Mouse (Mus musculus) macrophage (primary cell): ENCODE measurements around the gene Cnnm2. TPM values are rescaled to one million over a fixed set of nuclear protein-coding genes. Genes with fewer than 3 reads are reported as not detected.

Experiments used
- H3K27ac ChIP-seq: fragments of 350-480 bp; formaldehyde crosslinking; 2 replicates; pipeline ENCODE4 v1.9.0; 2021
- H3K36me3 ChIP-seq: fragments of 350-480 bp; formaldehyde crosslinking; 2 replicates; pipeline ENCODE4 v1.9.0; 2021; ENCODE audit errors: inconsistent target
- H3K4me3 ChIP-seq: fragments of 350-480 bp; formaldehyde crosslinking; 2 replicates; pipeline ENCODE4 v1.9.0; 2021; ENCODE audit errors: inconsistent target
- H3K79me2 ChIP-seq: fragments of 350-480 bp; formaldehyde crosslinking; 2 replicates; pipeline ENCODE4 v1.9.0; 2021; ENCODE audit errors: inconsistent target
- WGBS: methylation state at CpG from one replicate; pipeline ENCODE4 v1.1.7; 2026; ENCODE audit warnings: inconsistent platforms; ENCODE audit not compliant: missing documents; 5-methylcytosine and 5-hydroxymethylcytosine counted together
- polyA plus RNA-seq: library from polyadenylated mRNA; stranded (reverse); fragments of 250-400 nt; gene quantifications from 3 replicates; pipeline ENCODE4 v1.2.4, GENCODE M21; 2018; ENCODE audit warnings: inconsistent platforms

Gene Cnnm2
- polyA plus RNA-seq, 1 experiment from 2014 or later: 11.9 TPM

- Histone ChIP-seq H3K79me2 (no peaks in the 10 kb centered on the region), H3K36me3 (no peaks in the 10 kb centered on the region), H3K4me3 (no peak overlapping the region), H3K27ac (no peak overlapping the region)
- WGBS: 18% methylated on average over 3 of the region's 3 CpGs
These were observed 31.1 kb downstream of the Cnnm2 start for GRCm38 (mm10) chr19:46792480-46792879.

DNA sequence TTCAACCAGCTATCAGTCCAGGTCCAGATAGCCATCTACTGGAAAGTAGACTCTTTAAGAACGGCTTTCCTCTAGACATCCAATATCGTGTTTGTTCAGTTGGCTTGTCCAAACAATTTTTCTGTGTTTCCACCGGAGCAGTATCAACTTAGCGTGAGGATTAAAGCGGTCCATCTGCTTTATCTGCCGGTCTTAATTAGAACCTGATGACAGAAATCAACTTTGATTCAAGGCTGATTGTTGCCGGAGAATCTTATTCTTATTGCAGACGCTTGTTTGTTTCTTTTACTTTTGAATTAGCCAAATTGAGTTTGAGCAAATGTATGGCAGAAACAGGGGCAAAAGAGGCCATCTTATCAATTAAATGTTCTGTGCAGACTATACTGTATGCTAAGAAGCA is 32.8 kb downstream of the Cnnm2 start:
- WGBS: 95% methylated on average over 8 of the region's 8 CpGs
- no peaks in the 10 kb centered on the region for H3K36me3 ChIP-seq
- no peak overlapping the region for H3K4me3 ChIP-seq
- H3K79me2 ChIP-seq: no peaks in the 10 kb centered on the region
- H3K27ac ChIP-seq: no peak overlapping the region

DNA sequence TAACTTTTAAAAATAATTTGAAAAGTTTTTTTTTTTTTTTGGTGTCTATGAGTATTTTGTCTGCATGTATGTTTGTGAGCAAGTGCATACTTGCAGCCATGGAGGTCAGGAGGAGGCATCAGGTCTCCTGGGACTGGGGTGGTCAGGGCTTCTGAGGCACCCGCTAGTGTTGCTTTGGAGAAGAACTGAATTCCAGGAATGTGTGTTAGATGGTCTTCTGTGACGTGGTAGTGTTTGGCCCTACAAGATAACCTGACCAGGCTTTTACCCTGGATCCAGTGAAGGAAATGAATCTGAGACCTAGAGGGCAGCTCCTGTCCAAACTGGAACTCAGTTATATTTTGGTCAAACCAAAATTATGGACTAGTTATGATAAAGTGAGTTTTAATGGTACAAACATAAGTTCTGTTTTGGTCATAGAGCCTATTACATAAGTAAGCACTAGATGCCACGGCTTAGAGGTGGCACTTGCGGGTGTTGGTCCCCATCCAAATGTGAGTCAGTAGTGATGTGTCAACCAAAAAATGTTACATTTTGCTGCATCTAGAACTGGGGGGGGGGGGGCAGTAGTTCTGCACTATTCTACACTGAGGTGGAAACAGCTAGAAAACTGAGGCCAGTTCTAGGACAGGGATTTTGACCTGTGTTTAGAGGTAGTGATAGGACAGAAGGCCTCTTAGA is 38.6 kb downstream of the Cnnm2 start:
- Histone ChIP-seq H3K27ac (no peak overlapping the region), H3K36me3 (no peaks in the 10 kb centered on the region), H3K79me2 (no peaks in the 10 kb centered on the region), H3K4me3 (no peak overlapping the region)
- 91% methylated on average over 4 of the region's 4 CpGs for whole genome bisulfite sequencing

GRCm38 (mm10) chr19:46801492-46801891 is 40.1 kb downstream of the Cnnm2 start:
- Histone ChIP-seq H3K79me2 (no peaks in the 10 kb centered on the region), H3K36me3 (no peaks in the 10 kb centered on the region), H3K27ac (no peak overlapping the region), H3K4me3 (no peak overlapping the region)
- WGBS: 94% methylated on average over 7 of the region's 7 CpGs

GRCm38 (mm10) chr19:46802306-46802705 is 40.9 kb downstream of the Cnnm2 start:
- no peak overlapping the region for H3K4me3 ChIP-seq
- 97% methylated on average over 9 of the region's 9 CpGs for WGBS
- H3K79me2 ChIP-seq: no peaks in the 10 kb centered on the region
- no peaks in the 10 kb centered on the region for H3K36me3 ChIP-seq
- H3K27ac ChIP-seq: no peak overlapping the region

GRCm38 (mm10) chr19:46803732-46804131 is 42.3 kb downstream of the Cnnm2 start:
- Histone ChIP-seq H3K36me3 (no peaks in the 10 kb centered on the region), H3K79me2 (no peaks in the 10 kb centered on the region), H3K27ac (no peak overlapping the region), H3K4me3 (no peak overlapping the region)
- 100% methylated on average over 1 of the region's 2 CpGs for WGBS

DNA sequence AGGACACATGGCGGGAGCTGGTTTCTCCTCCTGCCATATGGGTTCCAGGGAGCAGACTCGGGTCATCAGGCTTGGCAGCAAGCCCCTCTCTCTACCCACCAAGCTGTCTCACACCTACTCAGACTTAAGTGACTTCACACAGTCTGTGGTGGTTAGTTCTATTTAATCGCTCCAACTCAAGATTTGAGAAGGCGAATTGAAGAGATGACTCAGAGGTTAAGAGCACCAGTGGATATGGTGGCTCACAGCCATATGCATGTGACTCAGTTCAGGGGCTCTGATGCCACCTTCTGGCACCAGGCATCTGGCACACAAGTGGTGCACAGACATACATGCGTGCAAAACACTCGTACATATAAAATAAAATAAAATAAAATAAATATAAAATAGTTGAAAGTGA is 43.4 kb downstream of the Cnnm2 start:
- Histone ChIP-seq H3K4me3 (no peak overlapping the region), H3K36me3 (no peaks in the 10 kb centered on the region), H3K27ac (no peak overlapping the region), H3K79me2 (no peaks in the 10 kb centered on the region)
- 92% methylated on average over 6 of the region's 6 CpGs for WGBS

- no peak overlapping the region for H3K4me3 ChIP-seq
- H3K36me3 ChIP-seq: no peaks in the 10 kb centered on the region
- no peaks in the 10 kb centered on the region for H3K79me2 ChIP-seq
- H3K27ac ChIP-seq: no peak overlapping the region
- WGBS: 87% methylated on average over 9 of the region's 9 CpGs
These were observed 44.7 kb downstream of the Cnnm2 start for GRCm38 (mm10) chr19:46805933-46806688.

DNA sequence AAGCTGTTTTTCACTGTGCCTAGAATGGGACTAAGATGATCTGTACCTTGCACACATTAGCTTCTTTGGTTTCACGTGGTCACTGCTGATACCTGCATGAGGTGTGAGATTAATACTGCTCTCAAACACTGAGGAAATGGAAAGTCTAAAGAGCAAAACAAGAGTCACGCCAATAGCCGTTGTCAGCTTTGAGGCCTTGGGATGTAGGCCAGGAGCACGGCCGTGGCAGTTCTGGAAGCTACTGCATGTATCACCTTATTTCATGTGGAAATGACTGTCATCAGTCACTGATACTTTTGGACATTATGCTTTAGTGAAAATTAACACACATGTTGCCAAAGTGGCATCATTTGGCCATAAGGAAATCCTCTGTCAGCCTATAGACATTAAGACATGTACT is 46.9 kb downstream of the Cnnm2 start:
- Histone ChIP-seq H3K27ac (no peak overlapping the region), H3K36me3 (no peaks in the 10 kb centered on the region)
- 99% methylated on average over 5 of the region's 5 CpGs for WGBS

GRCm38 (mm10) chr19:46809031-46809430 is 47.6 kb downstream of the Cnnm2 start:
- no peaks in the 10 kb centered on the region for H3K36me3 ChIP-seq
- H3K4me3 ChIP-seq: no peak overlapping the region
- H3K27ac ChIP-seq: no peak overlapping the region
- no peaks in the 10 kb centered on the region for H3K79me2 ChIP-seq
- 96% methylated on average over 5 of the region's 5 CpGs for WGBS

More for the DNA sequence above, 46.9 kb downstream of the Cnnm2 start:
- Histone ChIP-seq H3K79me2 (no peaks in the 10 kb centered on the region), H3K4me3 (no peak overlapping the region)

GRCm38 (mm10) chr19:46819276-46819675 is 57.9 kb downstream of the Cnnm2 start:
- Histone ChIP-seq H3K79me2 (no peaks in the 10 kb centered on the region), H3K4me3 (no peak overlapping the region), H3K36me3 (no peaks in the 10 kb centered on the region), H3K27ac (no peak overlapping the region)
- 44% methylated on average over 7 of the region's 7 CpGs for WGBS

DNA sequence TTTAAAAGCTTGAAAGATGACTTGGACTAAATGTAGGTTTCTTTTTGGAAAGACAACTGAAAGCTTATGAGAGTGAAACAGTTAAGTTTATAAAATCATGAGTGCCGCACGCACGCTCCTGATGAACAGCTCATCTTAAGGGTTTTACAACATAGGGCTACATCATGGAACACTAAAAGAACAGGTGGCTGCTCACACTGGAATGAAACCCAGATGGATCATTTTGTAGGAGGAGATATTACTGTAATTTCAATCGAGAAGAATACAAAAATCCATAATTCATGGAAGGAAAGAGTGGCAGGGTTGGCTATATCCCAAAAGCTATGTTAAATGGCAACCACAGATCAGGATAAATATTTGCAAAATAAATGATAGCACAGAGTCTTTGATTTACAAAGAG is 61.1 kb downstream of the Cnnm2 start:
- H3K4me3 ChIP-seq: no peak overlapping the region
- 94% methylated on average over 4 of the region's 4 CpGs for WGBS
- no peak overlapping the region for H3K27ac ChIP-seq
- no peaks in the 10 kb centered on the region for H3K79me2 ChIP-seq
- H3K36me3 ChIP-seq: no peaks in the 10 kb centered on the region

- H3K36me3 ChIP-seq: no peaks in the 10 kb centered on the region
- no peak overlapping the region for H3K4me3 ChIP-seq
- no peaks in the 10 kb centered on the region for H3K79me2 ChIP-seq
- H3K27ac ChIP-seq: no peak overlapping the region
- 91% methylated on average over 5 of the region's 5 CpGs for WGBS
These were observed 62.4 kb downstream of the Cnnm2 start for GRCm38 (mm10) chr19:46823759-46824158.

DNA sequence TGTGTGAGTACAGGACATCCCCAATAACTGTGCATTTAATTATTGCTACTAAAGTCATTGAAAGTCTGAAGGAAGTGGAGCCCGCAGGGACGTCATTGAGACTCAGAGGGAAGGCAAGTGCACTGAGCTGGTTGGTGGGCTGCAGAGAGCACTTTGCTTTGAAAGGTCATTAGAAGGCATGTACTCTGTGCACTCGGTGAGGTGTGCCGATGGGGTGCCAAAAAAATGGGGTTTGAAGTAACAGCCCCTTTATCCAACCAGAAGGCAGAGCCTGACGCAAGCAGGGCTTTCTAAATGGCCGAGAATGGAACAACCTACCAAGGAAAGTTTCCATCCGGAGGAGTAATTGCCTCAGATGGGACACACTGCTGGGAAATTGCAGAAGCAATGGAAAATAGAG is 63.5 kb downstream of the Cnnm2 start:
- Histone ChIP-seq H3K36me3 (no peaks in the 10 kb centered on the region), H3K4me3 (no peak overlapping the region), H3K79me2 (no peaks in the 10 kb centered on the region), H3K27ac (no peak overlapping the region)
- WGBS: 94% methylated on average over 7 of the region's 7 CpGs

GRCm38 (mm10) chr19:46827654-46828165 is 66.3 kb downstream of the Cnnm2 start:
- H3K79me2 ChIP-seq: no peaks in the 10 kb centered on the region
- WGBS: 87% methylated on average over 5 of the region's 5 CpGs

More at GRCm38 (mm10) chr19:46827654-46828165, 66.3 kb downstream of the Cnnm2 start:
- Histone ChIP-seq H3K4me3 (no peak overlapping the region), H3K36me3 (no peaks in the 10 kb centered on the region), H3K27ac (no peak overlapping the region)
